Mouse (Mus musculus) liver, embryonic 14.5 days (tissue): ENCODE measurements around the gene Rtn4ip1. TPM values are rescaled to one million over a fixed set of nuclear protein-coding genes. Genes with fewer than 3 reads are reported as not detected.

Experiments used
- ATAC-seq: fragments of 200-750 bp; cut with Nextera tagmentation; 2 replicates; pipeline ENCODE4 v1.8.0; 2017; ENCODE audit warnings: moderate number of reproducible peaks, mild to moderate bottlenecking, moderate library complexity; ENCODE audit not compliant: insufficient read depth
- DNase-seq, 3 experiments: peaks; one replicate each; pipeline ENCODE4 v3.0.0-alpha.2; 2012 to 2013; ENCODE audit warnings: low read depth in 3 of 3, low spot score in 3 of 3
- H3K27ac ChIP-seq: fragments of 300-500 bp; sonication (generic); 2 replicates; pipeline ENCODE4 v1.5.1; 2014; ENCODE audit warnings: moderate library complexity, mild to moderate bottlenecking, control low read depth, inconsistent platforms
- H3K27me3 ChIP-seq: fragments of 300-500 bp; sonication (generic); 2 replicates; pipeline ENCODE4 v1.6.1; 2014; ENCODE audit warnings: mild to moderate bottlenecking, low read length, moderate library complexity; ENCODE audit not compliant: control insufficient read depth, insufficient read depth
- H3K36me3 ChIP-seq: fragments of 300-500 bp; sonication (generic); replicated peaks from 2 replicates; pipeline ENCODE4 v1.6.1; 2014; ENCODE audit warnings: low read depth; ENCODE audit not compliant: control insufficient read depth, insufficient read depth
- H3K4me1 ChIP-seq, 2 experiments: fragments of 200-500 bp in 1 of 2; fragments of 300-500 bp in 1 of 2; sonication (generic) in 1 of 2; replicated peaks; 2 replicates each; pipeline ENCODE4 v1.6.1; 2012 to 2014; ENCODE audit warnings: antibody characterized with exemption in 1 of 2, inconsistent platforms in 1 of 2, low read length in 1 of 2; ENCODE audit not compliant: control insufficient read depth in 2 of 2, insufficient read depth in 2 of 2
- H3K4me2 ChIP-seq: fragments of 300-500 bp; sonication (generic); 2 replicates; pipeline ENCODE4 v1.6.1; 2014; ENCODE audit warnings: low read depth, mild to moderate bottlenecking, control low read depth, moderate library complexity
- H3K4me3 ChIP-seq, 2 experiments: fragments of 200-500 bp in 1 of 2; fragments of 300-500 bp in 1 of 2; sonication (generic) in 1 of 2; 2 replicates each; pipeline ENCODE4 v1.5.1; 2012 to 2014; ENCODE audit warnings: low read depth in 2 of 2, low read length in 2 of 2, mild to moderate bottlenecking in 2 of 2, control low read depth in 1 of 2, inconsistent platforms in 1 of 2, moderate library complexity in 1 of 2; ENCODE audit not compliant: insufficient read depth in 1 of 2
- H3K9ac ChIP-seq: fragments of 300-500 bp; sonication (generic); replicated peaks from 2 replicates; pipeline ENCODE4 v1.6.1; 2014; ENCODE audit warnings: mild to moderate bottlenecking, control low read depth, moderate library complexity
- H3K9me3 ChIP-seq: fragments of 300-500 bp; sonication (generic); 2 replicates; pipeline ENCODE4 v1.6.1; 2016; ENCODE audit warnings: low read length, mixed read lengths; ENCODE audit not compliant: control insufficient read depth
- CTCF ChIP-seq: IDR thresholded peaks from 2 replicates; pipeline ENCODE4 v1.5.1; 2016; ENCODE audit warnings: antibody characterized with exemption, low read depth, control low read depth
- EP300 ChIP-seq: IDR thresholded peaks from 2 replicates; pipeline ENCODE4 v1.6.1; 2016; ENCODE audit warnings: antibody characterized with exemption, low read depth
- WGBS: fragments of 180-500 bp; shearing (Covaris S2); extraction: QIAGEN DNeasy Blood & Tissue Kit; methylation state at CpG from one replicate; pipeline ENCODE4 v1.1.7; 2014; ENCODE audit not compliant: insufficient replicate concordance; 5-methylcytosine and 5-hydroxymethylcytosine counted together
- polyA plus RNA-seq, 2 experiments: library from polyadenylated mRNA; depleted of rRNA in 1 of 2; stranded (reverse) in 1 of 2; unstranded in 1 of 2; fragments of >200 nt; fragmentation: Nextera tagmentation in 1 of 2; extraction: Ambion mirVana in 1 of 2; gene quantifications; 2 replicates each; pipeline versions ENCODE4 v1.2.1 to v1.2.3; 2012 to 2014

Gene Rtn4ip1
- polyA plus RNA-seq, 2 experiments = 6.4 to 9.8 TPM

DNA sequence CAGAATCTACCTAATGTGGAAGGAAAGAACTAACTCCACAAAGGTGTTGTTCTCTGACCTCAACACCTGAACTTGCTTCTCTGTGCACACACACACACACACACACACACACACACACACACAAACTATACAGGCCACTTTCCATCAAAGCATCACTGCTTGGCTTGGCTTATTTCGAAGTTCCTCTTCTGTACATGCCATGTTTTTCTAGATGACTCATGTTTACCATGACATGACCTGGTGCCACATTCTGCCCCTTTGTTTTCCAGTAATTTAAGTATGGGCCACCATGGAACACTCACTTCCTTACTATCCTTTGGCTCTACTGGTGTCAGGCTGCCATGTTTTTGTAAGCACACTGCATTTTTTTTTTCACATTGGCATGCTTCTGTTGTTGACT, 30.1 kb upstream of the Rtn4ip1 start:
- no peak for TF ChIP-seq CTCF
- no peak for TF ChIP-seq EP300
- no peaks in the 10 kb centered on the region for H3K27me3 ChIP-seq
- H3K36me3 ChIP-seq = no peaks in the 10 kb centered on the region
- no peak for ATAC-seq
- 64% methylated on average over 1 of the region's 1 CpGs for WGBS
- DNase-seq = no peak
- no peak overlapping the region for H3K27ac ChIP-seq
- H3K4me3 ChIP-seq = no peak overlapping the region
- H3K9ac ChIP-seq = no peak overlapping the region
- no peaks in the 10 kb centered on the region for H3K9me3 ChIP-seq
- no peaks in the 10 kb centered on the region for H3K4me1 ChIP-seq
- H3K4me2 ChIP-seq = no peak overlapping the region

DNA sequence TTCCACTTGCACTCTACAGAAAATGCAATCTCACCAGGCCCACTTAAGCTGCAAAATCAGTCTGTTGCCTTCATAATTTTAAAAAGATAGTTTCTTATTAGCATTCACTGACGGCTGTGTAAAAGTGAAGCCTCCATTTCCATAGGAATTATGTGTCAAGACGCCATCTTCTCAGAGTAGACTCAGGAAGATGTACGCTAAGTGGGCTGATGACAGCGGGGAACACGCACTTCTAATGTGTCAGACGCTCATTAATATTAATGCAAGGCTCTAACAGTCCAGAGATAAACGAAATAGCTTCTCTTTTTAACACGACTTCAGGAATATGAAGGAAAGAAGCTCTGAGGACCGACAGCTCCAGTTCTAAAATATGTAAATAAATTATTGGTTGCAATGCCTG, 13.9 kb upstream of the Rtn4ip1 start:
- WGBS = 77% methylated on average over 9 of the region's 9 CpGs
- Histone ChIP-seq H3K9me3 (no peaks in the 10 kb centered on the region), H3K36me3 (no peaks in the 10 kb centered on the region), H3K4me1 (no peaks in the 10 kb centered on the region; a peak in 1 of 4 replicates), H3K27me3 (no peaks in the 10 kb centered on the region), H3K9ac (no peak overlapping the region), H3K27ac (no peak overlapping the region), H3K4me2 (no peak overlapping the region), H3K4me3 (no peak overlapping the region)
- no peak for DNase-seq
- ATAC-seq = no peak
- TF ChIP-seq CTCF = no peak
- TF ChIP-seq EP300 = no peak

DNA sequence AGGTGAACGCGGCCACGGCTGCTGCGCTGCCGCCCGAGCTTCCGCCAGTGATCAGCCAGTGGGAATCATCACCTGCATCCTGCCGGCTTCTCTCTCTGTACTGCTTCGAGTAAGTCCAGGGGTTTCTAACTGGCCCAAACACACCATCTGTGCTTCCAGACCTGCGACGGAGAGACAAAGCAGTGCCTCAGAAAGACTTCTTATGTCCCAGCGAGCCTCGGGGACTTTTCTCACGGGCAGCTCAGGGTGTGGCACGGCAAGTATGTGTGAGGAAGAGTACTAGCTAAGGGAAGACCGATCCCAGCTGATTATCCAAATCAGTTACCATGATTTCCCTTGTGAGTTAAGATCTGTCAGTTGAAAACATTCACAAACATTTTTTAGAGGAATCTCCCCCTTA, 12.6 kb upstream of the Rtn4ip1 start:
- no peak for TF ChIP-seq EP300
- no peak for TF ChIP-seq CTCF
- ATAC-seq (no peak), DNase-seq (no peak)
- no peaks in the 10 kb centered on the region for H3K9me3 ChIP-seq
- no peak overlapping the region for H3K9ac ChIP-seq
- H3K4me2 ChIP-seq = no peak overlapping the region
- no peaks in the 10 kb centered on the region for H3K27me3 ChIP-seq
- H3K4me3 ChIP-seq = no peak overlapping the region
- 84% methylated on average over 16 of the region's 16 CpGs for WGBS
- H3K36me3 ChIP-seq = no peaks in the 10 kb centered on the region
- no peak overlapping the region for H3K27ac ChIP-seq
- H3K4me1 ChIP-seq = no peaks in the 10 kb centered on the region; a peak in 1 of 4 replicates

DNA sequence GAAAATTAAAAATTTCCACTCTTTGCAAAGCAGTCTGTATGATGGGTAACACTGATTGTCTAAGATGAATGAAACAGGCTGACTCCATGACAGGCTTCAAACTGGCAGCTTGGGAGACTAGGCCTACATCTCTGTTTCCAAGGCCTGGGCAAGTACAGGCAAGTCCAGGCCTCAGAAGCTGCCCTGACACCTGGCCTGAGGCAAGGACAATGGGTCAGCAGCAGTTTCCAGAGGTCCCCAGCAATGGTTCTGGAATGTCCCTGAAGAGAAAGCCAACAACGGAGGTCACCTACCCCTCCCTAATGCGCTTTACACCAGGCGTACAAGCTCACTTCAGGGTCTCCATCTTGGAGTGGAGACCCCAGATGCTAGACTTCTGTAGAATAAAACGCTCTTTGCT, 8.6 kb upstream of the Rtn4ip1 start:
- Histone ChIP-seq H3K36me3 (no peaks in the 10 kb centered on the region), H3K9ac (no peak overlapping the region), H3K27me3 (no peaks in the 10 kb centered on the region), H3K9me3 (no peaks in the 10 kb centered on the region), H3K27ac (no peak overlapping the region), H3K4me2 (no peak overlapping the region), H3K4me3 (no peak overlapping the region), H3K4me1 (no peaks in the 10 kb centered on the region; a peak in 1 of 4 replicates)
- 81% methylated on average over 4 of the region's 4 CpGs for WGBS
- TF ChIP-seq CTCF (no peak), EP300 (no peak)
- DNase-seq (no peak), ATAC-seq (no peak)

- no peak for DNase-seq
- Histone ChIP-seq H3K4me3 (no peak overlapping the region), H3K9me3 (no peaks in the 10 kb centered on the region), H3K27me3 (no peaks in the 10 kb centered on the region), H3K4me2 (no peak overlapping the region), H3K36me3 (no peaks in the 10 kb centered on the region), H3K9ac (no peak overlapping the region), H3K27ac (no peak overlapping the region), H3K4me1 (peaks cover 0 to 3% of the 10 kb centered on the region in 2 experiments; a peak in 3 of 4 replicates)
- TF ChIP-seq CTCF (no peak), EP300 (no peak)
- 88% methylated on average over 8 of the region's 8 CpGs for WGBS
- no peak for ATAC-seq
These were observed 5.5 kb upstream of the Rtn4ip1 start for GRCm38 (mm10) chr10:43896065-43896464.
